Mouse (Mus musculus): ENCODE results near the gene Polr2a. TPM values are rescaled to one million over a fixed set of nuclear protein-coding genes. Genes with fewer than 3 reads are reported as not detected.

Gene Polr2a
- polyA plus RNA-seq (2015; fragmentation: Nextera tagmentation; extraction: Ambion mirVana), result 9.6 and 10.9 TPM in 2 replicates

GRCm38 (mm10) chr11:69758478-69758970, at the start of gene Polr2a:
Gene Polr2a, minus strand, starts transcription at chr11:69758637.

DNA sequence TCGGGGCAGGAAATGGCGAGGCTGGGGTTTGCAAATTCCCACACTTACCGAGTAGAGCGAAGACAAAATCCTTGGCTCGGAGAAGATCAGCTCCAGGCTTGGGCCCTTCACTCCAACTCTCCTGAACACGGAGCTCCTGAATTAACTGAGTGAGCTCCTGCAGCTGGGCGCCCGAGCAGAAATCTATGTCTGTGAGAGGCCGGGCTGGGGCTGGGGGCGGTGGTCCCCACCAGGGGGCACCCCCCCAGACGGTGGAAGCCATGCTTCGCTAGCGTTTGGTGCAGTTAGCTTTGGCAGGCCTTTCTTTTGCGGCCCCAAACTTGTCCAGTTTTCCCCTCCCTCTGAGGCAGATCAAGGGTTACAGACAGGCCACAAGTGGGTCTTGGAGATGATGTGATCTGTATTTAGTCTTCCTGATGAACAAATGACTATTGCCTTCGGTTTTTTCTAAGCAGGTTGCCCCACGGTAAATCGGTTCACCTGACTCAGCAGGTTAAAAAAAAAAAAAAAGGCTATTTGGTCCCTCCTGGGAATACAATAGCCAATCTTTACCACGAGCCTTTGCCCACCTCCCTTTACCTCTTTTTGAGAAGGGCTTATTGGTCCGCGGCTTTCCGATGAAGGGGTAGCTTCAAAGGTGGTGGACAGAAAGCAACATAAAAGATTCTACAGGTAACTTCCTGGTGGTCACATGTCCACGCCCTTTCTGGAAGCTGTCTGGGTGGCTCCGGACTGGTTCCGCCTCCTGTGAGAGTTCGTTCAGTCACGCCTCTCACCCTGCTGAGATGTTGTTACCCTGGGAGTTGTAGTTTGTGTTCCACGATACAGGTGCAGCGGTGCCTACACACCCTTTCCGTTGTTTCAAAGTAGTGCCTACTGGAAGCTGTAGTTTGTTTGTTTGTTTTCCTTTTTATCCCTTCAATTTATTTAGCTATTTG, 46.8 kb upstream of the Polr2a start, which contains the start of gene Tmem102:
Tmem102 (minus strand) TSS at position 653 of the 938 bp plus-strand sequence.

DNA sequence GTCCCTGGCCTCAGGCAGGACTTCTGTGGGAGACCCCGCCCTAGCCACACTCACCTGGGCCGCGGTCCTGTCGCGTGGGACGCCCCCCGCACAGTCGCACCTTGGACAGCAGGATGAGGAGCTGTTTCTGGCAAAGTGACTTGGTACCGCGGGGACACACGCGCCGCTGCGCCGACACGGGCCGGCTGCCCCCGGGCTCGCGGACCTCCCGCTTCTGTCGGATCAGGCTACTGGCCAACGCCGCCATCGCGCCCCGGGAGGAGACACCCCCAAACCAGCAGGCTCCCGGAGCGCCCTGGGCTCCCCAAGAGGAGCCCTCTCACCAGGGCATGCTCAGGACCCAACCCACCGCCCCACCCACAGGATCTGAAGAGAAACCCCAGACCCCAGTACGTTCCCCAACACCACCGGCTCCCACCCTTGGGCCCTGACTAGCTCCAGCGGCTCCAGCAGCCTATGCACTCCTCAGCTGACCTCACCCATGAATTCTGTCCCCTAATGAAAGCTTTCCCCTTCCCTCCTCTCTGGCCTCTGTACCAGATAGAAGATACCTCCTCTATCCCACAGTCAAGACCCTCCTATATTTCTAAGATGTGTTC, 43.0 kb upstream of the Polr2a start, which contains the start of gene Fgf11:
Fgf11 (minus strand) TSS at position 479 of the 599 bp plus-strand sequence.

DNA sequence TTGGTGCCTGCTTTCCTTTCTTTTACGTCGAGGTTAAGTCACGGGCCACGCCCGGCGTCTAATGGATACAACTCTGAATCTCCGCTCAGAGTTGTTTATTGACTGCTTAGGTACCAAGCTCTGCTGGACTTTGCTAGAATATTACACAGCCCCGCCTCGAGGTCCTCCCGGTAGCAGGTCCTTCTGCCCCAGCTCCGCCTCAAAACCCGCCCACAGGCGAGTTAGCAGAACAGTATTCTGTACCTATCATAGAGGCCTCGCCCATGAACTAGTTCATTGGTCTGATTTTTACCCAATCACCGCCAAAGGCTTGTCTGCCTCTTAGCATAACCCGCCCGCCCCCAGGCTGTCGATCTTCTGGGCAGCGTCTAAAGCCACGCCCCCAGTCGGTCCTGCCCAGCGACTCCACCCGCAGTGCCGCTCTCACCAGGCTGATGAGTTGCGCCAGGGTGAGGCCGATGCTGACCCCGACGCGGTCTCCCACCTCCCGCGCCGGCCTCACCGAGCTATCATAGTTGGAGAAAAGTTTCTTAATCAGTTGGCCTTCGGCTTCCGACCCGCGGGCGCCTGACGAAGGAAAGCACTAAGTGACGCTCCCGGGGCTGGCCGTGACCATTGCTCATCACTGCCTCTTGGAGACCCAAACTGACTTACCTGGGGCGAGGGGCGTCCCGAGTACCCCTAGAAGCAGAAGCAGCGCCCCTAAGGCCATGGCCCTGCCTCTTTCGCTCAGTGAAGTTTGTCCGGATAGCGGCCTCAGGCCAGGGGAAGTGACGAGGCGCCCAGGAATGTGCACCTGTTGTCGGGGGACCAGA, 36.9 kb upstream of the Polr2a start, which contains the start of gene Chrnb1:
Chrnb1 (minus strand) TSS at position 776 of the 815 bp plus-strand sequence.

DNA sequence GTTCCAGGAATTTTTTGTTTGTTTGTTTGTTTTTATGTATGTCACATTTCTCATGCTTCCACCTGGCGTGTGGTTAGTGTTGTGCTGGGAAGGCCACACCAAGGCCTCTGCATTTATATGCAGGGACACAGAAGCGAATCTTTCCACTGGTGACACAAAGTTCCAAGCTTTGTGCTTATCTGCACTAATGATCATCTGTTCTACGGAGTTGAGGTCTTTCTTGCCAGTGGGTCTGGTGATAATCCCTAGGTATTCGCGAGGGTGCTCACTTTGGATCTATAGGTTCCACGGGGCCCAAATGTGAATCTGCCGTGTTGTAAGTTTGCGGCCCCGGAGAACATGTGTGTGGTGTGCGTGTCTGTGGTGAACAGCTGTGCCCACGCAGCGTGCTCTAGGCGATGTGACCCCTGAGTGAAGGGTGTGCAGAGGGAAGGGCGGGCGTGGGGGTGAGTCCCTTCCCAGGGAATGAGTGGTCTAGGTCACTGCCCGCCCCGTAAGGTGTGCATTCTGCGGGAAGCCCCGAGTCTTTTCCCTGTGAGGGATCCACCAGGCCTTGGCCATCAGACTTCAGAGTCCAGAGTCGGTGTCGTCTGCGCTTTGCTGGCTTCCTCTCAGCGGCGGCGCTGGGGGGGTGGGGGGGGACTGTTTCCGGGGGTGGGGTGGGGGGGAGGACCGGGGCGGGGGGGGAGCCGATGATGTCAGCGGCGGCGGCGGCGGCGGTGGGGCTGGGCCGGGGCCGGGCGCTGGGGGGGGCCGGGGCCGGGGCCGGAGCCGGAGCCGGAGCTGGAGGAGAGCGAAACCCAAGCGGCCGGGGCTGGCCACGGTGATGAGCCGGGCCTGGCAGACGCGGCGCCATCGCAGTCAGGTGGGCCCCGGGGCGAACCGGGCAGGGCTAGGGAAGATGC, 7.0 kb upstream of the Polr2a start, which contains the start of gene Zbtb4:
Zbtb4 (plus strand) TSS at position 692 of the 905 bp plus-strand sequence.

DNA sequence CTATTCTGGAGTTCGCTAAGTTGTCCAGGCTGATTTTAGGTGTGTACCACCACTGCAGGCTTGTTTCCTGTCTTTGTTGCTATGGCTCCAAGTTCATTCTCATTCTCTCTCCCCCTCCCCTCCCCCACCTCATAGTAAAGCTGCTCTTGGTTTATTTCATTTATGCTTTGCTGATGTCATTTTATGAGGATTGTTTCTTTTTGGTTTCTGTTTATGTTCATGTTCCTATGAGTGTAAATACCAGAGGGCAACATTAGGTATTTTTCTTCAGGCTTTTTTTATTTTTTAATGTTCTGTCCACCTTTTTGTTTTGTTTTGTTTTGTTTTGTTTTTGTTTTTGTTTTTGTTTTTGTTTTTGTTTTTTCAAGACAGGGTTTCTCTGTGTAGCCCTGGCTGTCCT, 3.4 kb upstream of the Polr2a start, which contains the start of gene Slc35g3:
Slc35g3 (minus strand) TSS at position 101 of the 400 bp plus-strand sequence.

GRCm38 (mm10) chr11:69695361-69696181, 62.9 kb downstream of the Polr2a start, which contains the start of the genes Tnfsf12 and Tnfsfm13:
Gene Tnfsf12, minus strand, starts transcription at chr11:69695849.
Gene Tnfsfm13, minus strand, starts transcription at chr11:69696098.

GRCm38 (mm10) chr11:69685526-69686148, 72.8 kb downstream of the Polr2a start, which contains the start of gene Tnfsf13:
Gene Tnfsf13, minus strand, starts transcription at chr11:69685784.

Other genes with a start within 250 kb of the Polr2a start
- 2.8 and 4.7 TPM in 2 replicates for gene Dnah2, start 209.5 kb downstream of the Polr2a start, polyA plus RNA-seq (2015; fragmentation: Nextera tagmentation; extraction: Ambion mirVana)
- 132 and 148 TPM in 2 replicates for gene Efnb3, start 198.4 kb downstream of the Polr2a start, polyA plus RNA-seq (2015; fragmentation: Nextera tagmentation; extraction: Ambion mirVana)
- gene Wrap53, start 178.4 kb downstream of the Polr2a start, polyA plus RNA-seq (2015; fragmentation: Nextera tagmentation; extraction: Ambion mirVana), result 12.1 and 13.1 TPM in 2 replicates
- gene Trp53, start 178.3 kb downstream of the Polr2a start, polyA plus RNA-seq (2015; fragmentation: Nextera tagmentation; extraction: Ambion mirVana), result 31.4 and 33.8 TPM in 2 replicates
- 226 and 228 TPM in 2 replicates for gene Atp1b2, start 152.7 kb downstream of the Polr2a start, polyA plus RNA-seq (2015; fragmentation: Nextera tagmentation; extraction: Ambion mirVana)
- gene Shbg, start 140.7 kb downstream of the Polr2a start, polyA plus RNA-seq (2015; fragmentation: Nextera tagmentation; extraction: Ambion mirVana), result not detected in 2 replicates
- 29.9 and 31.5 TPM in 2 replicates for gene Sat2, start 136.6 kb downstream of the Polr2a start, polyA plus RNA-seq (2015; fragmentation: Nextera tagmentation; extraction: Ambion mirVana)
- gene Fxr2, start 125.6 kb downstream of the Polr2a start, polyA plus RNA-seq (2015; fragmentation: Nextera tagmentation; extraction: Ambion mirVana), result 29.7 and 32.1 TPM in 2 replicates
- 0.36 and 0.46 TPM in 2 replicates for gene Sox15, start 103.3 kb downstream of the Polr2a start, polyA plus RNA-seq (2015; fragmentation: Nextera tagmentation; extraction: Ambion mirVana)
- gene Mpdu1, start 96.0 kb downstream of the Polr2a start, polyA plus RNA-seq (2015; fragmentation: Nextera tagmentation; extraction: Ambion mirVana), result 113 and 114 TPM in 2 replicates
- gene Cd68, start 92.5 kb downstream of the Polr2a start, polyA plus RNA-seq (2015; fragmentation: Nextera tagmentation; extraction: Ambion mirVana), result 14.1 and 18.7 TPM in 2 replicates
- 347 and 357 TPM in 2 replicates for gene Eif4a1, start 86.2 kb downstream of the Polr2a start, polyA plus RNA-seq (2015; fragmentation: Nextera tagmentation; extraction: Ambion mirVana)
- gene Senp3, start 76.6 kb downstream of the Polr2a start, polyA plus RNA-seq (2015; fragmentation: Nextera tagmentation; extraction: Ambion mirVana), result 69.5 and 74.3 TPM in 2 replicates
- 0.92 and 0.93 TPM in 2 replicates for gene Tnfsf13, start 72.9 kb downstream of the Polr2a start, polyA plus RNA-seq (2015; fragmentation: Nextera tagmentation; extraction: Ambion mirVana)
- 7.0 TPM in 2 replicates for gene Tnfsf12, start 62.8 kb downstream of the Polr2a start, polyA plus RNA-seq (2015; fragmentation: Nextera tagmentation; extraction: Ambion mirVana)
- 1.3 and 3.3 TPM in 2 replicates for gene Tnfsfm13, start 62.5 kb downstream of the Polr2a start, polyA plus RNA-seq (2015; fragmentation: Nextera tagmentation; extraction: Ambion mirVana)
- gene Slc35g3, start 3.3 kb upstream of the Polr2a start, polyA plus RNA-seq (2015; fragmentation: Nextera tagmentation; extraction: Ambion mirVana), result 0.09 and 0.15 TPM in 2 replicates
- gene Zbtb4, start 7.3 kb upstream of the Polr2a start, polyA plus RNA-seq (2015; fragmentation: Nextera tagmentation; extraction: Ambion mirVana), result 4.9 and 6.8 TPM in 2 replicates
- 1.3 and 1.5 TPM in 2 replicates for gene Chrnb1, start 37.3 kb upstream of the Polr2a start, polyA plus RNA-seq (2015; fragmentation: Nextera tagmentation; extraction: Ambion mirVana)
- gene Fgf11, start 43.2 kb upstream of the Polr2a start, polyA plus RNA-seq (2015; fragmentation: Nextera tagmentation; extraction: Ambion mirVana), result 7.1 and 8.5 TPM in 2 replicates
- gene Tmem102, start 47.0 kb upstream of the Polr2a start, polyA plus RNA-seq (2015; fragmentation: Nextera tagmentation; extraction: Ambion mirVana), result 1.2 and 1.6 TPM in 2 replicates
- gene Gm39566, start 56.7 kb upstream of the Polr2a start, polyA plus RNA-seq (2015; fragmentation: Nextera tagmentation; extraction: Ambion mirVana), result not detected in 2 replicates
- gene Spem2, start 59.8 kb upstream of the Polr2a start, polyA plus RNA-seq (2015; fragmentation: Nextera tagmentation; extraction: Ambion mirVana), result not detected in 2 replicates
- not detected in 2 replicates for gene Spem1, start 63.5 kb upstream of the Polr2a start, polyA plus RNA-seq (2015; fragmentation: Nextera tagmentation; extraction: Ambion mirVana)
- 25.7 and 29.7 TPM in 2 replicates for gene Nlgn2, start 79.1 kb upstream of the Polr2a start, polyA plus RNA-seq (2015; fragmentation: Nextera tagmentation; extraction: Ambion mirVana)
- 452 and 485 TPM in 2 replicates for gene Tmem256, start 79.9 kb upstream of the Polr2a start, polyA plus RNA-seq (2015; fragmentation: Nextera tagmentation; extraction: Ambion mirVana)
- 32.3 and 33.8 TPM in 2 replicates for gene Plscr3, start 87.7 kb upstream of the Polr2a start, polyA plus RNA-seq (2015; fragmentation: Nextera tagmentation; extraction: Ambion mirVana)
- 0.15 TPM in 1 of 2 replicates, not detected in the other for gene Tnk1, start 100.1 kb upstream of the Polr2a start, polyA plus RNA-seq (2015; fragmentation: Nextera tagmentation; extraction: Ambion mirVana)
- not detected in 2 replicates for gene Tmem95, start 119.4 kb upstream of the Polr2a start, polyA plus RNA-seq (2015; fragmentation: Nextera tagmentation; extraction: Ambion mirVana)
- gene Kctd11, start 122.8 kb upstream of the Polr2a start, polyA plus RNA-seq (2015; fragmentation: Nextera tagmentation; extraction: Ambion mirVana), result 2.1 and 2.2 TPM in 2 replicates
- gene Acap1, start 136.9 kb upstream of the Polr2a start, polyA plus RNA-seq (2015; fragmentation: Nextera tagmentation; extraction: Ambion mirVana), result 0.10 and 0.15 TPM in 2 replicates
- 3.0 and 3.2 TPM in 2 replicates for gene 2810408A11Rik, start 142.3 kb upstream of the Polr2a start, polyA plus RNA-seq (2015; fragmentation: Nextera tagmentation; extraction: Ambion mirVana)
- gene Neurl4, start 142.4 kb upstream of the Polr2a start, polyA plus RNA-seq (2015; fragmentation: Nextera tagmentation; extraction: Ambion mirVana), result 13.0 and 19.0 TPM in 2 replicates
- 48.2 and 58.8 TPM in 2 replicates for gene Gps2, start 155.3 kb upstream of the Polr2a start, polyA plus RNA-seq (2015; fragmentation: Nextera tagmentation; extraction: Ambion mirVana)
- 1,029 and 1,041 TPM in 2 replicates for gene Eif5a, start 163.3 kb upstream of the Polr2a start, polyA plus RNA-seq (2015; fragmentation: Nextera tagmentation; extraction: Ambion mirVana)
- 3.5 and 5.2 TPM in 2 replicates for gene Ybx2, start 177.2 kb upstream of the Polr2a start, polyA plus RNA-seq (2015; fragmentation: Nextera tagmentation; extraction: Ambion mirVana)
- gene Slc2a4, start 189.6 kb upstream of the Polr2a start, polyA plus RNA-seq (2015; fragmentation: Nextera tagmentation; extraction: Ambion mirVana), result 8.9 and 9.0 TPM in 2 replicates
- gene Cldn7, start 206.1 kb upstream of the Polr2a start, polyA plus RNA-seq (2015; fragmentation: Nextera tagmentation; extraction: Ambion mirVana), result not detected in 2 replicates
- 32.8 and 41.1 TPM in 2 replicates for gene Ctdnep1, start 222.5 kb upstream of the Polr2a start, polyA plus RNA-seq (2015; fragmentation: Nextera tagmentation; extraction: Ambion mirVana)
- 161 and 162 TPM in 2 replicates for gene Elp5, start 223.9 kb upstream of the Polr2a start, polyA plus RNA-seq (2015; fragmentation: Nextera tagmentation; extraction: Ambion mirVana)
- gene Gabarap, start 232.5 kb upstream of the Polr2a start, polyA plus RNA-seq (2015; fragmentation: Nextera tagmentation; extraction: Ambion mirVana), result 532 and 552 TPM in 2 replicates
- gene Phf23, start 237.1 kb upstream of the Polr2a start, polyA plus RNA-seq (2015; fragmentation: Nextera tagmentation; extraction: Ambion mirVana), result 41.5 and 47.4 TPM in 2 replicates
- gene Dvl2, start 242.0 kb upstream of the Polr2a start, polyA plus RNA-seq (2015; fragmentation: Nextera tagmentation; extraction: Ambion mirVana), result 16.9 and 19.7 TPM in 2 replicates

All from neural tube, postnatal 0 days (tissue).